8 mouse cellular contexts compared by ENCODE assay signal in the genomic region with DNA sequence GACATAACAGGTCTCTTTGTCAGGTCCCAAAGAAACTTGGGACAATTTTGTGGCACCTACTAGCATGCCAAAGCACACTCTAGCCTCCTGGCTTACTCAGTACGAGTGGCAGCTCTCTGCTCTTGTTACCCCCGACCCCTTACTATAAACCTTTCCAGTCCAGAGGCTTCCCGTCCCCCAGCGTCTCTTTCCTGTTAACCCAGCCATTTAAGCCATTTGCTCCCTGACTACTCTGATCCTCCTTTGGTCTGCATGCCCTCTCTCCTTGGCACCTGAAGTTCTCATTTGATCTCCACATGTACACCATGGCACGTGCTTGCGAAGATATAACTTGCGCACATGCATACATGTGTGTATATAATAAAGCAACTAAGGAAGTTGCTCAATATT. TPM values are rescaled to one million over a fixed set of nuclear protein-coding genes. Genes with fewer than 3 reads are reported as not detected.
DNase-seq lines count a peak whose midpoint lies in the region; ATAC-seq and TF ChIP-seq lines count a peak whose summit lies in the region.

No protein-coding gene starts in this region.

- H3K4me1 ChIP-seq in heart, adult 2 months (ENCODE audit: control insufficient read depth, insufficient read depth, low read length), result peaks cover 4% of the 10 kb centered on the region
- peaks cover 10 to 34% of the 10 kb centered on the region in 2 experiments for H3K4me1 ChIP-seq in CH12.LX (ENCODE audit: control insufficient read depth in 1 of 2, insufficient read depth in 2 of 2)
- peaks cover 22% of the 10 kb centered on the region for H3K4me1 ChIP-seq in forebrain, embryonic 15.5 days
- peaks cover 50% of the 10 kb centered on the region for H3K4me1 ChIP-seq in liver, embryonic 15.5 days (replicated peaks)

- no peaks in the 10 kb centered on the region for H3K36me3 ChIP-seq in heart, adult 2 months (ENCODE audit: control insufficient read depth, insufficient read depth, low read length)
- peaks cover 2 to 18% of the 10 kb centered on the region in 2 experiments for H3K36me3 ChIP-seq in CH12.LX (replicated peaks in 1 of 2; ENCODE audit: control insufficient read depth in 1 of 2, insufficient read depth in 1 of 2, low read length in 1 of 2)
- H3K36me3 ChIP-seq in forebrain, embryonic 15.5 days, result no peaks in the 10 kb centered on the region
- no peaks in the 10 kb centered on the region; the same call in 1 of the 2 replicates for H3K36me3 ChIP-seq in liver, embryonic 15.5 days (replicated peaks)

- no peak for TF ChIP-seq CTCF in heart, adult 2 months (IDR thresholded peaks at IDR 0.05)
- TF ChIP-seq CTCF in CH12.LX (conservative IDR thresholded peaks at IDR 0.05 in 1 of 2, IDR thresholded peaks at IDR 0.05 in 1 of 2; ENCODE audit: low read depth in 2 of 2, low read length in 2 of 2), result no peak

- H3K4me2 ChIP-seq in CH12.LX (ENCODE audit: insufficient read depth, low read depth, poor library complexity, severe bottlenecking), result peak overlapping the region; percentile 78
- H3K4me2 ChIP-seq in forebrain, embryonic 15.5 days (replicated peaks), result peak overlapping the region; percentile 63
- H3K4me2 ChIP-seq in liver, embryonic 15.5 days, result peak overlapping the region; percentile 94

- 58% methylated on average over 7 of the region's 7 CpGs for WGBS in heart, adult 2 months
- WGBS in forebrain, embryonic 15.5 days, result 59% methylated on average over 7 of the region's 7 CpGs
- 40% methylated on average over 7 of the region's 7 CpGs for WGBS in liver, embryonic 15.5 days (ENCODE audit: insufficient replicate concordance)

- DNase-seq in heart, adult 2 months, result no peak
- no peak for DNase-seq in heart, postnatal 4 days
- DNase-seq in CH12.LX (ENCODE audit: extremely low read depth), result no peak
- DNase-seq in adrenal gland, adult 2 months, result no peak
- no peak for DNase-seq in urinary bladder, adult 2 months (ENCODE audit: low spot score)
- no peak for DNase-seq in thymus, adult 18-20 months

- no peak for TF ChIP-seq POLR2A in heart, adult 2 months (IDR thresholded peaks at IDR 0.05; ENCODE audit: insufficient read depth, low read depth, low read length)
- no peak for TF ChIP-seq POLR2A in CH12.LX (IDR thresholded peaks at IDR 0.05; ENCODE audit: low read depth, low read length)

- peak overlapping the region; percentile 100 for H3K27ac ChIP-seq in heart, adult 2 months
- no peak overlapping the region for H3K27ac ChIP-seq in CH12.LX (ENCODE audit: insufficient read depth, low read depth)
- peak overlapping the region; percentile 98 for H3K27ac ChIP-seq in forebrain, embryonic 15.5 days (replicated peaks)
- peak overlapping the region; percentile 94 for H3K27ac ChIP-seq in liver, embryonic 15.5 days (replicated peaks)

- H3K9me3 ChIP-seq in CH12.LX (replicated peaks; ENCODE audit: low read length), result no peaks in the 10 kb centered on the region
- H3K9me3 ChIP-seq in forebrain, embryonic 15.5 days, result no peaks in the 10 kb centered on the region
- no peaks in the 10 kb centered on the region for H3K9me3 ChIP-seq in liver, embryonic 15.5 days (replicated peaks)

- no peaks in the 10 kb centered on the region for H3K79me2 ChIP-seq in heart, adult 2 months (replicated peaks; ENCODE audit: control insufficient read depth, insufficient read depth, low read length)
- no peaks in the 10 kb centered on the region; the same call in 1 of the 2 replicates for H3K79me2 ChIP-seq in CH12.LX (replicated peaks; ENCODE audit: control insufficient read depth, extremely low read depth, insufficient read depth, poor library complexity, severe bottlenecking)

- intact Hi-C loops in heart, adult 2 months (cut with DNase I), result loop anchor here (5.0 kb wide), 1 partner anchor 177 kb away; a partner anchor contains a TSS

- dilution Hi-C loops in CH12.LX (cut with MboI; ENCODE audit: extremely low pct_ligation_motif_present, extremely low pct_unique_long_range_greater_than_20kb, low sequenced_read_pairs), result no loop called here

- peak overlapping the region; percentile 66 for H3K4me3 ChIP-seq in heart, adult 2 months
- H3K4me3 ChIP-seq in CH12.LX (replicated peaks in 1 of 3; ENCODE audit: low read depth in 2 of 3, low read length in 2 of 3, poor library complexity in 1 of 3), result peak overlapping the region; percentile 66 to 73 (median 67)
- peak overlapping the region; percentile 74 for H3K4me3 ChIP-seq in forebrain, embryonic 15.5 days
- peak overlapping the region; percentile 69 for H3K4me3 ChIP-seq in liver, embryonic 15.5 days (replicated peaks)

- no peaks in the 10 kb centered on the region for H3K27me3 ChIP-seq in heart, adult 2 months (ENCODE audit: control insufficient read depth, insufficient read depth, low read length)
- peaks cover 17% of the 10 kb centered on the region for H3K27me3 ChIP-seq in CH12.LX (replicated peaks)
- H3K27me3 ChIP-seq in forebrain, embryonic 15.5 days, result no peaks in the 10 kb centered on the region; the same call in 1 of the 2 replicates
- peaks cover 8% of the 10 kb centered on the region for H3K27me3 ChIP-seq in liver, embryonic 15.5 days

- in situ Hi-C loops in CH12.LX (cut with MboI; ENCODE audit: low pct_ligation_motif_present, low pct_unique_long_range_greater_than_20kb, low sequenced_read_pairs), result no loop called here

- ATAC-seq in forebrain, embryonic 15.5 days (replicated peaks), result no peak
- no peak for ATAC-seq in liver, embryonic 15.5 days (ENCODE audit: insufficient read depth)

- no peak for TF ChIP-seq RAD21 in CH12.LX (IDR thresholded peaks at IDR 0.05; ENCODE audit: low read depth, low read length)

- no peak overlapping the region for H3K9ac ChIP-seq in heart, adult 2 months (ENCODE audit: low read depth, low read length)
- H3K9ac ChIP-seq in CH12.LX (ENCODE audit: insufficient read depth, low read depth), result peak overlapping the region; percentile 82
- H3K9ac ChIP-seq in forebrain, embryonic 15.5 days (replicated peaks), result peak overlapping the region; percentile 49
- H3K9ac ChIP-seq in liver, embryonic 15.5 days, result peak overlapping the region; percentile 74

- TF ChIP-seq EP300 in heart, adult 2 months (IDR thresholded peaks at IDR 0.05; ENCODE audit: insufficient read depth, low read depth, low read length), result no peak
- TF ChIP-seq EP300 in CH12.LX (IDR thresholded peaks at IDR 0.05; ENCODE audit: low read length), result no peak

RNA-seq across cellular contexts. Expression of a gene that starts 1.4 kb away (rescaled TPM):
- total RNA-seq in heart, adult 2 months (2021), result 10 to 100 TPM; 56.9 to 64.5 TPM
- polyA plus RNA-seq in heart, adult 2 months (2012; rRNA removed), result 90.2 and 110 TPM in 2 replicates
- total RNA-seq in heart, postnatal 4 days (2021), result 10 to 100 TPM; 55.0 to 59.6 TPM
- 36.0 and 37.1 TPM in 2 replicates for total RNA-seq in CH12.LX (2012; rRNA removed)
- 31.2 and 36.6 TPM in 2 replicates for total RNA-seq in CH12.LX (2014; rRNA removed)
- polyA plus RNA-seq in CH12.LX (2012; ENCODE audit: insufficient read length, low read depth), result 29.2 and 32.1 TPM in 2 replicates
- polyA plus RNA-seq in forebrain, embryonic 15.5 days (2015; fragmentation: Nextera tagmentation; extraction: Ambion mirVana), result 69.5 and 70.3 TPM in 2 replicates
- 26.6 and 27.1 TPM in 2 replicates for polyA plus RNA-seq in liver, embryonic 15.5 days (2015; fragmentation: Nextera tagmentation; extraction: Ambion mirVana)
- 10 to 100 TPM; 51.7 to 52.4 TPM for total RNA-seq in adrenal gland, adult 2 months (2021)
- 90.8 and 100.0 TPM in 2 replicates for polyA plus RNA-seq in adrenal gland, adult 2 months (2012; rRNA removed)
- polyA plus RNA-seq in urinary bladder, adult 2 months (2012; rRNA removed), result 50.0 and 69.5 TPM in 2 replicates

RNA-seq across cellular contexts. Expression of a gene that starts 13.0 kb away (rescaled TPM):
- 1 to 10 TPM; 1.4 to 1.5 TPM for total RNA-seq in heart, adult 2 months (2021)
- polyA plus RNA-seq in heart, adult 2 months (2012; rRNA removed), result 4.7 and 5.1 TPM in 2 replicates
- 1 to 10 TPM; 5.6 to 6.0 TPM for total RNA-seq in heart, postnatal 4 days (2021)
- 2.0 and 2.4 TPM in 2 replicates for total RNA-seq in CH12.LX (2012; rRNA removed)
- total RNA-seq in CH12.LX (2014; rRNA removed), result 0.81 and 1.1 TPM in 2 replicates
- 3.0 and 3.3 TPM in 2 replicates for polyA plus RNA-seq in CH12.LX (2012; ENCODE audit: insufficient read length, low read depth)
- polyA plus RNA-seq in forebrain, embryonic 15.5 days (2015; fragmentation: Nextera tagmentation; extraction: Ambion mirVana), result 78.6 and 78.9 TPM in 2 replicates
- polyA plus RNA-seq in liver, embryonic 15.5 days (2015; fragmentation: Nextera tagmentation; extraction: Ambion mirVana), result 1.1 and 1.3 TPM in 2 replicates
- 1 to 10 TPM; 5.9 to 7.5 TPM for total RNA-seq in adrenal gland, adult 2 months (2021)
- polyA plus RNA-seq in adrenal gland, adult 2 months (2012; rRNA removed), result 23.2 and 31.8 TPM in 2 replicates
- polyA plus RNA-seq in urinary bladder, adult 2 months (2012; rRNA removed), result 9.6 and 11.5 TPM in 2 replicates

RNA-seq across cellular contexts. Expression of a gene that starts 24.3 kb away (rescaled TPM):
- total RNA-seq in heart, adult 2 months (2021), result under 1 TPM in 1 of 2 experiments, not detected in 1; 0.26 TPM
- polyA plus RNA-seq in heart, adult 2 months (2012; rRNA removed), result 0.12 and 6.8 TPM in 2 replicates
- total RNA-seq in heart, postnatal 4 days (2021), result under 1 TPM; 0.71 to 0.77 TPM
- total RNA-seq in CH12.LX (2012; rRNA removed) (not detected in 2 replicates), CH12.LX (2014; rRNA removed) (not detected in 2 replicates)
- polyA plus RNA-seq in CH12.LX (2012; ENCODE audit: insufficient read length, low read depth), result not detected in 2 replicates
- polyA plus RNA-seq in forebrain, embryonic 15.5 days (2015; fragmentation: Nextera tagmentation; extraction: Ambion mirVana), result 12.3 and 12.7 TPM in 2 replicates
- 1.2 and 2.1 TPM in 2 replicates for polyA plus RNA-seq in liver, embryonic 15.5 days (2015; fragmentation: Nextera tagmentation; extraction: Ambion mirVana)
- under 1 TPM; 0.62 to 0.75 TPM for total RNA-seq in adrenal gland, adult 2 months (2021)
- polyA plus RNA-seq in adrenal gland, adult 2 months (2012; rRNA removed), result 2.9 and 3.7 TPM in 2 replicates
- 0.15 and 0.17 TPM in 2 replicates for polyA plus RNA-seq in urinary bladder, adult 2 months (2012; rRNA removed)

RNA-seq across cellular contexts. Expression of a gene that starts 53.7 kb away (rescaled TPM):
- 10 to 100 TPM; 38.4 to 46.1 TPM for total RNA-seq in heart, adult 2 months (2021)
- polyA plus RNA-seq in heart, adult 2 months (2012; rRNA removed), result 34.7 and 35.7 TPM in 2 replicates
- 10 to 100 TPM; 24.8 to 26.6 TPM for total RNA-seq in heart, postnatal 4 days (2021)
- 7.2 and 7.5 TPM in 2 replicates for total RNA-seq in CH12.LX (2012; rRNA removed)
- 4.1 and 4.9 TPM in 2 replicates for total RNA-seq in CH12.LX (2014; rRNA removed)
- polyA plus RNA-seq in CH12.LX (2012; ENCODE audit: insufficient read length, low read depth), result 9.2 and 9.6 TPM in 2 replicates
- 34.6 and 39.8 TPM in 2 replicates for polyA plus RNA-seq in forebrain, embryonic 15.5 days (2015; fragmentation: Nextera tagmentation; extraction: Ambion mirVana)
- 14.3 and 14.9 TPM in 2 replicates for polyA plus RNA-seq in liver, embryonic 15.5 days (2015; fragmentation: Nextera tagmentation; extraction: Ambion mirVana)
- total RNA-seq in adrenal gland, adult 2 months (2021), result 10 to 100 TPM; 30.7 to 43.3 TPM
- 85.4 and 105 TPM in 2 replicates for polyA plus RNA-seq in adrenal gland, adult 2 months (2012; rRNA removed)
- polyA plus RNA-seq in urinary bladder, adult 2 months (2012; rRNA removed), result 25.3 and 28.1 TPM in 2 replicates

RNA-seq across cellular contexts. Expression of a gene that starts 54.4 kb away (rescaled TPM):
- total RNA-seq in heart, adult 2 months (2021), result 10 to 100 TPM; 20.5 to 21.1 TPM
- polyA plus RNA-seq in heart, adult 2 months (2012; rRNA removed), result 26.2 and 29.8 TPM in 2 replicates
- 10 to 100 TPM; 28.5 to 37.0 TPM for total RNA-seq in heart, postnatal 4 days (2021)
- 62.1 and 70.0 TPM in 2 replicates for total RNA-seq in CH12.LX (2012; rRNA removed)
- total RNA-seq in CH12.LX (2014; rRNA removed), result 60.7 and 79.1 TPM in 2 replicates
- 118 and 141 TPM in 2 replicates for polyA plus RNA-seq in CH12.LX (2012; ENCODE audit: insufficient read length, low read depth)
- polyA plus RNA-seq in forebrain, embryonic 15.5 days (2015; fragmentation: Nextera tagmentation; extraction: Ambion mirVana), result 89.0 and 92.8 TPM in 2 replicates
- 52.7 and 56.4 TPM in 2 replicates for polyA plus RNA-seq in liver, embryonic 15.5 days (2015; fragmentation: Nextera tagmentation; extraction: Ambion mirVana)
- 10 to 100 TPM; 46.3 to 62.4 TPM for total RNA-seq in adrenal gland, adult 2 months (2021)
- 62.8 and 65.6 TPM in 2 replicates for polyA plus RNA-seq in adrenal gland, adult 2 months (2012; rRNA removed)
- polyA plus RNA-seq in urinary bladder, adult 2 months (2012; rRNA removed), result 51.2 and 54.6 TPM in 2 replicates
